In genomic region chr5:114774403-114775051, GRCm38 (mm10) we compare ENCODE assay signal across 8 mouse cellular contexts. TPM values are rescaled to one million over a fixed set of nuclear protein-coding genes. Genes with fewer than 3 reads are reported as not detected.
A peak's percentile ranks its signal among the peaks of the same experiment; 100 is the strongest.
DNase-seq lines count a peak whose midpoint lies in the region; ATAC-seq and TF ChIP-seq lines count a peak whose summit lies in the region.

Ankrd13a (plus strand) TSS chr5:114774677.

- peaks cover 66% of the 10 kb centered on the region for H3K4me1 ChIP-seq in E14TG2a.4 (replicated peaks; ENCODE audit: low read depth, low read length)
- H3K4me1 ChIP-seq in forebrain, embryonic 12.5 days = peaks cover 39% of the 10 kb centered on the region
- H3K4me1 ChIP-seq in heart, postnatal 0 days (ENCODE audit: control insufficient read depth, insufficient read depth) = peaks cover 28% of the 10 kb centered on the region
- H3K4me1 ChIP-seq in liver, embryonic 16.5 days (ENCODE audit: control insufficient read depth, low read depth, low read length) = peaks cover 48% of the 10 kb centered on the region
- peaks cover 67% of the 10 kb centered on the region for H3K4me1 ChIP-seq in neural tube, embryonic 13.5 days (replicated peaks)
- H3K4me1 ChIP-seq in testis, adult 2 months (ENCODE audit: control insufficient read depth, insufficient read depth, low read length) = peaks cover 20% of the 10 kb centered on the region

- H3K36me3 ChIP-seq in E14TG2a.4 (ENCODE audit: insufficient read depth, low read length) = 0 out of 2 replicates have a peak, but pooled peaks cover 3% of the 10 kb centered on the region
- H3K36me3 ChIP-seq in forebrain, embryonic 12.5 days (replicated peaks) = no peaks in the 10 kb centered on the region
- no peaks in the 10 kb centered on the region for H3K36me3 ChIP-seq in heart, postnatal 0 days (replicated peaks; ENCODE audit: control insufficient read depth, insufficient read depth, low read length)
- no peaks in the 10 kb centered on the region for H3K36me3 ChIP-seq in liver, embryonic 16.5 days (ENCODE audit: control insufficient read depth, insufficient read depth)
- no peaks in the 10 kb centered on the region for H3K36me3 ChIP-seq in neural tube, embryonic 13.5 days
- H3K36me3 ChIP-seq in testis, adult 2 months (ENCODE audit: control insufficient read depth, insufficient read depth, low read length) = no peaks in the 10 kb centered on the region

- TF ChIP-seq CTCF in E14TG2a.4 (conservative IDR thresholded peaks at IDR 0.05; ENCODE audit: low read length) = no peak
- TF ChIP-seq CTCF in heart, postnatal 0 days (IDR thresholded peaks at IDR 0.05; ENCODE audit: low read depth) = no peak
- no peak for TF ChIP-seq CTCF in testis, adult 2 months (IDR thresholded peaks at IDR 0.05; ENCODE audit: control insufficient read depth, insufficient read depth, insufficient replicate concordance, low read depth, low read length)

- peaks cover 8% of the 10 kb centered on the region for H3K27me3 ChIP-seq in E14TG2a.4 (ENCODE audit: insufficient read depth, low read length)
- no peaks in the 10 kb centered on the region for H3K27me3 ChIP-seq in forebrain, embryonic 12.5 days
- H3K27me3 ChIP-seq in heart, postnatal 0 days (ENCODE audit: control insufficient read depth, insufficient read depth, low read length) = no peaks in the 10 kb centered on the region
- no peaks in the 10 kb centered on the region for H3K27me3 ChIP-seq in liver, embryonic 16.5 days (ENCODE audit: control insufficient read depth, insufficient read depth, low read depth, low read length)
- no peaks in the 10 kb centered on the region for H3K27me3 ChIP-seq in neural tube, embryonic 13.5 days
- H3K27me3 ChIP-seq in testis, adult 2 months (ENCODE audit: control insufficient read depth, insufficient read depth, low read length) = no peaks in the 10 kb centered on the region

- TF ChIP-seq POLR2A in testis, adult 2 months (IDR thresholded peaks at IDR 0.05; ENCODE audit: control insufficient read depth, low read depth, low read length) = peak; percentile 73

- no peaks in the 10 kb centered on the region for H3K9me3 ChIP-seq in E14TG2a.4 (ENCODE audit: low read length)
- no peaks in the 10 kb centered on the region for H3K9me3 ChIP-seq in forebrain, embryonic 12.5 days
- H3K9me3 ChIP-seq in heart, postnatal 0 days (replicated peaks; ENCODE audit: control insufficient read depth, low read length) = no peaks in the 10 kb centered on the region
- H3K9me3 ChIP-seq in liver, embryonic 16.5 days (replicated peaks; ENCODE audit: control insufficient read depth, low read length) = no peaks in the 10 kb centered on the region
- H3K9me3 ChIP-seq in neural tube, embryonic 13.5 days = no peaks in the 10 kb centered on the region

- under 1% methylated on average over 44 of the region's 73 CpGs for WGBS in forebrain, embryonic 12.5 days
- under 1% methylated on average over 36 of the region's 73 CpGs for WGBS in heart, postnatal 0 days
- WGBS in liver, embryonic 16.5 days (ENCODE audit: insufficient replicate concordance) = under 1% methylated on average over 60 of the region's 73 CpGs
- under 1% methylated on average over 70 of the region's 73 CpGs for WGBS in neural tube, embryonic 13.5 days

- peak; percentile 48; the same call in 1 of the 2 replicates for TF ChIP-seq EP300 in heart, postnatal 0 days (IDR thresholded peaks at IDR 0.05; ENCODE audit: low read depth)

- peak within 1 kb of the TSS; percentile 87 for H3K4me2 ChIP-seq in forebrain, embryonic 12.5 days
- peak within 1 kb of the TSS; percentile 89 for H3K4me2 ChIP-seq in heart, postnatal 0 days (ENCODE audit: low read depth, low read length)
- peak within 1 kb of the TSS; percentile 78 for H3K4me2 ChIP-seq in liver, embryonic 16.5 days (ENCODE audit: low read depth, low read length)
- peak within 1 kb of the TSS; percentile 86 for H3K4me2 ChIP-seq in neural tube, embryonic 13.5 days

- H3K27ac ChIP-seq in forebrain, embryonic 12.5 days = peak within 1 kb of the TSS; percentile 92
- H3K27ac ChIP-seq in heart, postnatal 0 days (ENCODE audit: low read depth) = peak within 1 kb of the TSS; percentile 92
- peak within 1 kb of the TSS; percentile 89 for H3K27ac ChIP-seq in liver, embryonic 16.5 days (ENCODE audit: low read length)
- H3K27ac ChIP-seq in neural tube, embryonic 13.5 days (replicated peaks) = peak within 1 kb of the TSS; percentile 96
- H3K27ac ChIP-seq in testis, adult 2 months (ENCODE audit: control insufficient read depth, insufficient read depth, low read depth, low read length) = peak within 1 kb of the TSS; percentile 96

- peak; percentile 89 for ATAC-seq in forebrain, embryonic 12.5 days (ENCODE audit: low FRiP score)
- peak; percentile 82 for ATAC-seq in heart, postnatal 0 days (ENCODE audit: insufficient read depth, low read depth)
- ATAC-seq in liver, embryonic 16.5 days (ENCODE audit: low read depth) = peak; percentile 85
- ATAC-seq in neural tube, embryonic 13.5 days (ENCODE audit: low read depth) = peak; percentile 85

- H3K9ac ChIP-seq in forebrain, embryonic 12.5 days = peak within 1 kb of the TSS; percentile 98
- H3K9ac ChIP-seq in heart, postnatal 0 days (replicated peaks; ENCODE audit: low read depth, low read length) = peak within 1 kb of the TSS; percentile 95
- peak within 1 kb of the TSS; percentile 97 for H3K9ac ChIP-seq in liver, embryonic 16.5 days (ENCODE audit: low read depth, low read length)
- H3K9ac ChIP-seq in neural tube, embryonic 13.5 days = peak within 1 kb of the TSS; percentile 98

- H3K4me3 ChIP-seq in E14TG2a.4 (replicated peaks; ENCODE audit: low read length) = peak within 1 kb of the TSS; percentile 97
- H3K4me3 ChIP-seq in forebrain, embryonic 12.5 days (replicated peaks) = peak within 1 kb of the TSS; percentile 99
- H3K4me3 ChIP-seq in heart, postnatal 0 days (ENCODE audit: low read depth, low read length) = peak within 1 kb of the TSS; percentile 98
- peak within 1 kb of the TSS; percentile 97 for H3K4me3 ChIP-seq in liver, embryonic 16.5 days (ENCODE audit: low read depth, low read length)
- peak within 1 kb of the TSS; percentile 99 for H3K4me3 ChIP-seq in neural tube, embryonic 13.5 days
- H3K4me3 ChIP-seq in testis, adult 2 months (ENCODE audit: control insufficient read depth, low read depth, low read length) = peak within 1 kb of the TSS; percentile 92

- peak; percentile 87 for DNase-seq in c-Kit-positive CD71-positive TER-119-positive erythroid progenitor cells, embryonic 14.5 days (ENCODE audit: low spot score)
- DNase-seq in heart, postnatal 0 days (ENCODE audit: low spot score) = peak; percentile 94
- peak; percentile 89 to 95 for DNase-seq in kidney, postnatal 4 days

RNA-seq across cellular contexts. Expression of gene Ankrd13a, which starts in this region (rescaled TPM):
- 60.4 and 61.1 TPM in 2 replicates for polyA plus RNA-seq in forebrain, embryonic 12.5 days (2016; fragmentation: Nextera tagmentation; extraction: Ambion mirVana)
- total RNA-seq in heart, postnatal 0 days (2014; rRNA removed; ENCODE audit: low replicate concordance) = 42.8 and 43.8 TPM in 2 replicates
- polyA plus RNA-seq in heart, postnatal 0 days (2015; fragmentation: Nextera tagmentation; extraction: Ambion mirVana) = 19.7 and 23.8 TPM in 2 replicates
- 10.0 and 11.8 TPM in 2 replicates for polyA plus RNA-seq in liver, embryonic 16.5 days (2015; fragmentation: Nextera tagmentation; extraction: Ambion mirVana)
- 50.3 and 52.0 TPM in 2 replicates for polyA plus RNA-seq in neural tube, embryonic 13.5 days (2015; fragmentation: Nextera tagmentation; extraction: Ambion mirVana)
- polyA plus RNA-seq in testis, adult 2 months (2012; rRNA removed) = 167 and 170 TPM in 2 replicates

Comparison
In these comparisons a context has a peak if more than half of its experiments do, and no peak if none do; other contexts are left out.
1. Peak in every context shown above with its lines: DNase-seq, ATAC-seq, H3K4me3 ChIP-seq and H3K27ac ChIP-seq.